Mouse (Mus musculus): ENCODE results near the gene Pde4c. TPM values are rescaled to one million over a fixed set of nuclear protein-coding genes. Genes with fewer than 3 reads are reported as not detected.
A peak's percentile ranks its signal among the peaks of the same experiment; 100 is the strongest.

The Pde4c gene
- polyA plus RNA-seq, 1 experiment from 2014 or later = 0.10 TPM

DNA sequence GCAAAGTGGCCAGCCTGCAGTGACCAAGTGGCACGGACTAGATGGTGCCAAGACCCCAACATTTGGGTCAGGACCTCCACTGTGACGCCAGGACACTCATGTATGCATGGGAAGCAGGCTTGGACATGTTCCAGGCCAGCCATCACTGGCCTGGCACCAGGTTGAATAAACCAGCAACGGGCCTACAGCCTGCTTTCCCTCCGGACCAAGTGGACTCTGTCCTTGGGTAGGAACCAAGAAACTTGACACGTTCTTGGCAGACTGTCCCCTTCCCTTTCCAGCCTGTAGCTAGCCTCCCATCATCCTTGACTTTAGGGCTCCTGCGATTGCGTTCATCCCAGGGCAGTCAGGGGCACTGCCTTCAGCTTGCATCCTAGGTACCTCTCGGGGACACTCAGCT is 35.9 kb upstream of the Pde4c start:
- no peak overlapping the region for H3K27ac ChIP-seq
- ATAC-seq = no peak
- no peak overlapping the region; the same call in 1 of the 2 replicates for H3K4me3 ChIP-seq
- no peak overlapping the region for H3K4me2 ChIP-seq
- H3K9me3 ChIP-seq (replicated peaks) = no peaks in the 10 kb centered on the region
- 90% methylated on average over 8 of the region's 8 CpGs for WGBS
- H3K27me3 ChIP-seq = no peaks in the 10 kb centered on the region
- H3K9ac ChIP-seq = no peak overlapping the region
- H3K4me1 ChIP-seq = peaks cover 34% of the 10 kb centered on the region
- no peaks in the 10 kb centered on the region for H3K36me3 ChIP-seq (ENCODE audit: poor library complexity, severe bottlenecking)

- Histone ChIP-seq H3K4me3 (no peak overlapping the region), H3K9ac (no peak overlapping the region), H3K27ac (no peak overlapping the region; the same call in 1 of the 2 replicates), H3K36me3 (ENCODE audit: poor library complexity, severe bottlenecking) (no peaks in the 10 kb centered on the region), H3K4me2 (no peak overlapping the region), H3K4me1 (peaks cover 34% of the 10 kb centered on the region), H3K9me3 (replicated peaks) (no peaks in the 10 kb centered on the region), H3K27me3 (no peaks in the 10 kb centered on the region)
- ATAC-seq = no peak
- 96% methylated on average over 3 of the region's 3 CpGs for WGBS
Observed at GRCm38 (mm10) chr8:70688136-70688535, 35.4 kb upstream of the Pde4c start.

GRCm38 (mm10) chr8:70689892-70690390 is 33.6 kb upstream of the Pde4c start:
- H3K9me3 ChIP-seq (replicated peaks) = no peaks in the 10 kb centered on the region
- H3K36me3 ChIP-seq (ENCODE audit: poor library complexity, severe bottlenecking) = no peaks in the 10 kb centered on the region
- H3K4me2 ChIP-seq = no peak overlapping the region
- H3K4me3 ChIP-seq = no peak overlapping the region
- H3K27ac ChIP-seq = peak overlapping the region; percentile 15; the same call in 1 of the 2 replicates
- ATAC-seq = 0 out of 2 replicates have a peak, but pooled peaks have one; percentile 5
- peak overlapping the region; percentile 17; the same call in 1 of the 2 replicates for H3K9ac ChIP-seq
- no peaks in the 10 kb centered on the region for H3K27me3 ChIP-seq
- H3K4me1 ChIP-seq = peaks cover 34% of the 10 kb centered on the region
- WGBS = 81% methylated on average over 5 of the region's 5 CpGs

DNA sequence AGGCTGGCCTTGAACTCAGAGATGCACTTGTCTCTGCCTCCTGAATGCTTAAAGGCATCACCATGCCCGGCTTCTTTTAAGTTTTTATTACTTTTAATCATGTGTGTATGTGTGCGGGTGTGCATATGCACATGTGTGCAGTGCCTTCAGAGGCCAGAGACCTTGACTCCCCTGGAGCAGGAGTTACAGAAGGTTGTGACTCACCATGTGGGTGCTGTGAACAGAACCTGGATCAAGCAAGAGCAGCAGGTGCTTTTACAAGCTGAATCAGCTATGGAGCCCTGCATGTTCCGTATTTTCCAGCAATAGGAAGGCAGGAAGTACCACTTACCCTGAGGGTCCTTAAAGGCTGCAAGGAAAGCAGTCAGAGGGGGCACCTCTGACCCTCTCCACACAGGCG is 32.3 kb upstream of the Pde4c start:
- Histone ChIP-seq H3K9me3 (replicated peaks) (no peaks in the 10 kb centered on the region), H3K4me1 (peaks cover 47% of the 10 kb centered on the region), H3K9ac (peak overlapping the region; percentile 69), H3K27ac (peak overlapping the region; percentile 74), H3K27me3 (no peaks in the 10 kb centered on the region), H3K36me3 (ENCODE audit: poor library complexity, severe bottlenecking) (no peaks in the 10 kb centered on the region), H3K4me2 (peak overlapping the region; percentile 64), H3K4me3 (peak overlapping the region; percentile 34)
- WGBS = 47% methylated on average over 4 of the region's 4 CpGs
- ATAC-seq = no peak

GRCm38 (mm10) chr8:70691727-70692231 is 31.7 kb upstream of the Pde4c start:
- H3K27me3 ChIP-seq = no peaks in the 10 kb centered on the region
- under 1% methylated on average over 20 of the region's 20 CpGs for WGBS
- peaks cover 52% of the 10 kb centered on the region for H3K4me1 ChIP-seq
- H3K27ac ChIP-seq = peak overlapping the region; percentile 74
- H3K9ac ChIP-seq = peak overlapping the region; percentile 69
- ATAC-seq = peak; percentile 73
- no peaks in the 10 kb centered on the region for H3K9me3 ChIP-seq (replicated peaks)
- peak overlapping the region; percentile 34 for H3K4me3 ChIP-seq
- no peaks in the 10 kb centered on the region for H3K36me3 ChIP-seq (ENCODE audit: poor library complexity, severe bottlenecking)
- H3K4me2 ChIP-seq = peak overlapping the region; percentile 64

GRCm38 (mm10) chr8:70693636-70694035 is 29.9 kb upstream of the Pde4c start:
- Histone ChIP-seq H3K4me3 (no peak overlapping the region), H3K4me2 (no peak overlapping the region), H3K9ac (no peak overlapping the region), H3K4me1 (peaks cover 59% of the 10 kb centered on the region), H3K27me3 (no peaks in the 10 kb centered on the region), H3K9me3 (replicated peaks) (no peaks in the 10 kb centered on the region), H3K27ac (no peak overlapping the region), H3K36me3 (ENCODE audit: poor library complexity, severe bottlenecking) (no peaks in the 10 kb centered on the region)
- 90% methylated on average over 5 of the region's 5 CpGs for WGBS
- no peak for ATAC-seq

DNA sequence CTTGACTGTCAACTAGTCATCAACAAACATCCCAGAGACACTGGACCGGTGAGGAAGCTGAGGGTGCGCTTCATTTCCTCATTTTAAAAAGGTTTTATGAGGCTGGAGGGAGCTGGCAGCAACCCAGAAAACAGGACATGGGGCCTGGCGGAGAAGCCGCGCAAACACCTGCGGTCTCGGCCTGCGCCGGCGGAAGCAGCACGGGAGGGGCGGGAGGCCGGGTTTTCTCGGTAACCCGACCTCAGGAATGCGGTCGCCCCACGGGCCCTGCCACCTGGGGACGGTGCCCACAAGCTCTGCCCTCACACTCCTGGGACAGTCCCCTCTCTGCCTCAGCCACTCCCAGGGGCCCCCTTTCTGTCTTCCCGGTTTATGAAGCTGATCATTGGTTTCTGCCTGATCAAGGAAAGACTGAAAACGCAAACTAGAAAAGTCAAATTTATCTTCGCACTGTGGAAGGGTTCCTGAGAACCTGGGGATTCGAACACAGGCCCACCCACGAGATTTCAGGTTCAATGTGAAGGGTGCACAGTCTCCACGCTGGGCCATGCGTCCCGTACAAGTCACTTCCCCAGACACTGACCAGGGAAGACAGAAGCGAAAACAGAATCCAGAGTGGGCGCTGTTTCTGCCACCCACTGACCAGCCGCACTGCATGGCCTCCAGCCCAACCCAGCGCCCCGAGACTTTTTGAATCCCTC is 28.1 kb upstream of the Pde4c start:
- Histone ChIP-seq H3K4me2 (no peak overlapping the region), H3K4me1 (peaks cover 50% of the 10 kb centered on the region), H3K27me3 (no peaks in the 10 kb centered on the region), H3K9ac (no peak overlapping the region), H3K9me3 (replicated peaks) (no peaks in the 10 kb centered on the region), H3K4me3 (no peak overlapping the region), H3K27ac (peak overlapping the region; percentile 100; the same call in 1 of the 2 replicates), H3K36me3 (ENCODE audit: poor library complexity, severe bottlenecking) (no peaks in the 10 kb centered on the region)
- 34% methylated on average over 32 of the region's 32 CpGs for WGBS
- no peak for ATAC-seq

GRCm38 (mm10) chr8:70696019-70696885 is 27.3 kb upstream of the Pde4c start:
- H3K27ac ChIP-seq = peak overlapping the region; percentile 100
- H3K27me3 ChIP-seq = no peaks in the 10 kb centered on the region
- 0 out of 2 replicates have a peak, but pooled peaks cover under 1% of the 10 kb centered on the region for H3K36me3 ChIP-seq (ENCODE audit: poor library complexity, severe bottlenecking)
- 8% methylated on average over 31 of the region's 31 CpGs for WGBS
- no peaks in the 10 kb centered on the region for H3K9me3 ChIP-seq (replicated peaks)
- H3K4me1 ChIP-seq = peaks cover 53% of the 10 kb centered on the region
- no peak for ATAC-seq
- peak overlapping the region; percentile 26 for H3K4me3 ChIP-seq
- H3K4me2 ChIP-seq = peak overlapping the region; percentile 57
- H3K9ac ChIP-seq = peak overlapping the region; percentile 50

- peaks cover 53% of the 10 kb centered on the region for H3K4me1 ChIP-seq
- H3K4me2 ChIP-seq = peak overlapping the region; percentile 57
- peak overlapping the region; percentile 100 for H3K27ac ChIP-seq
- H3K9me3 ChIP-seq (replicated peaks) = no peaks in the 10 kb centered on the region
- H3K36me3 ChIP-seq (ENCODE audit: poor library complexity, severe bottlenecking) = 0 out of 2 replicates have a peak, but pooled peaks cover 2% of the 10 kb centered on the region
- H3K4me3 ChIP-seq = peak overlapping the region; percentile 26
- 26% methylated on average over 4 of the region's 4 CpGs for WGBS
- ATAC-seq = no peak
- H3K9ac ChIP-seq = peak overlapping the region; percentile 50
- no peaks in the 10 kb centered on the region for H3K27me3 ChIP-seq
Observed at GRCm38 (mm10) chr8:70696946-70697345, 26.6 kb upstream of the Pde4c start.

DNA sequence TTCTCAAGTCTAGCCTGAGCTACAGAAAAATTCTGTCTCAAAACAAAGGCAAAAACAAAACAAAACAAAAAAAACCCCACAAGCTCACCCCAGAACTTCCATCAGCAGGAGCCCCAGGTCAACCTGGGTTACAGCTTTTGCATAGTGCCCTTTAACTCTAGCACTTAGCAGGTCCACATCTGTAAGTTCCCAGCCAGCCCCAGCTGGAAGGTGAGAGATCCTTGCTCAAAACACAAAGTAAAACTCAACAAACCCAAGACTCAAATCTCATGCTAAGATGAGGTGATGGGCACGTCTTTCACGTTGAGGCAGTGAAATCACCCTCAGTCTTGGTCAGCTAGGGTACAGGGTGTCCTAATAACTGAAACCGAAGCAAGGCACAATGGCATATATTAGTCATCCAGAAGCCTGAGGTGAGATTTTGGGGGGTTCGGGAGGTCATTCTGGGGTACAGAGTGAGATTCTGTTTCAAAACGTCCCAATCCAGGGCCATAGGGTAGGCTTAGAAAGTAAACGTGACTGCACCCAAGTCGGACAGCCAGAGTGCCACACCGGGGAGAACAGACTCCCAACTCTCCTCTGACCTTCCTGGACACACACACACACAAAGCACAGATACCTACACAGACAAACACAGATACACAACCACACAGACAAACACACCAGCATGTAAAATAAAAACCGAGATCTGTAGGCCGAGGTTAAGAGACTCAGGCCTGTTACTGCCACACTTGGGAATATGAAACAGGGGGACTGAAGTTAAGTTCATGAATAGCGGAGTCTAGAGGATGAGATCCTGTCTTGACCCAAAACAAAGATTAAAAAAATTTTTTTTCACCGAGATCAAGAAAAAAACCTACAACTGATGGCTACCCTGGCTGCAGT is 25.9 kb upstream of the Pde4c start:
- no peaks in the 10 kb centered on the region for H3K27me3 ChIP-seq
- H3K4me3 ChIP-seq = peak overlapping the region; percentile 94
- H3K9ac ChIP-seq = peak overlapping the region; percentile 61
- peak overlapping the region; percentile 75 for H3K4me2 ChIP-seq
- no peaks in the 10 kb centered on the region for H3K9me3 ChIP-seq (replicated peaks)
- peaks cover 53% of the 10 kb centered on the region for H3K4me1 ChIP-seq
- H3K27ac ChIP-seq = peak overlapping the region; percentile 100
- H3K36me3 ChIP-seq (ENCODE audit: poor library complexity, severe bottlenecking) = peaks cover 7% of the 10 kb centered on the region; the same call in 1 of the 2 replicates
- ATAC-seq = no peak
- 69% methylated on average over 12 of the region's 12 CpGs for WGBS

Data from forebrain, embryonic 13.5 days (tissue).